Mouse (Mus musculus): Measurements from ENCODE around the gene Tmem79. TPM values are rescaled to one million over a fixed set of nuclear protein-coding genes. Genes with fewer than 3 reads are reported as not detected.
"Not testable (repeated sequence)": the region's sequence is repeated elsewhere in the genome, so short reads cannot be mapped to it uniquely, and the experiment has no call there.

The Tmem79 gene
- polyA plus RNA-seq, 1 experiment from 2014 or later: 9.5 TPM

- H3K27me3 ChIP-seq: peaks cover 13% of the 10 kb centered on the region
- peak; percentile 61; the same call in 1 of the 2 replicates for ATAC-seq (ENCODE audit: borderline replicate concordance, extremely low read depth, low FRiP score, low TSS enrichment)
- not testable (repeated sequence) for H3K9ac ChIP-seq, H3K36me3 ChIP-seq, H3K9me3 ChIP-seq, H3K27ac ChIP-seq
- WGBS: 9% methylated on average over 21 of the region's 22 CpGs
- peak overlapping the region; percentile 19; the same call in 1 of the 2 replicates for H3K4me3 ChIP-seq
- peaks cover 18% of the 10 kb centered on the region for H3K4me1 ChIP-seq
- peak overlapping the region; percentile 49; the same call in 1 of the 2 replicates for H3K4me2 ChIP-seq
Observed at GRCm38 (mm10) chr3:88366830-88367428, 31.0 kb upstream of the Tmem79 start.

GRCm38 (mm10) chr3:88365705-88366361 lies 29.9 kb upstream of the Tmem79 start:
- Histone ChIP-seq H3K4me2 (no peak overlapping the region), H3K9me3 (no peaks in the 10 kb centered on the region; the same call in 1 of the 2 replicates), H3K9ac (no peak overlapping the region), H3K4me3 (no peak overlapping the region), H3K27ac (no peak overlapping the region), H3K27me3 (peaks cover 13% of the 10 kb centered on the region), H3K36me3 (peaks cover 18% of the 10 kb centered on the region), H3K4me1 (peaks cover 18% of the 10 kb centered on the region)
- WGBS: 36% methylated on average over 34 of the region's 34 CpGs
- no peak for ATAC-seq (ENCODE audit: borderline replicate concordance, extremely low read depth, low FRiP score, low TSS enrichment)

- peaks cover 13% of the 10 kb centered on the region for H3K27me3 ChIP-seq
- H3K36me3 ChIP-seq: peaks cover 31% of the 10 kb centered on the region
- H3K9me3 ChIP-seq: no peaks in the 10 kb centered on the region
- no peak within 1 kb of the TSS for H3K9ac ChIP-seq
- peak; percentile 76 for ATAC-seq (ENCODE audit: borderline replicate concordance, extremely low read depth, low FRiP score, low TSS enrichment)
- 3% methylated on average over 16 of the region's 16 CpGs for WGBS
- H3K27ac ChIP-seq: peak within 1 kb of the TSS; percentile 35; the same call in 1 of the 2 replicates
- H3K4me2 ChIP-seq: peak within 1 kb of the TSS; percentile 49
- H3K4me3 ChIP-seq: peak within 1 kb of the TSS; percentile 26
- H3K4me1 ChIP-seq: peaks cover 18% of the 10 kb centered on the region
Observed at GRCm38 (mm10) chr3:88364337-88364736, 28.4 kb upstream of the Tmem79 start, which contains the start of gene Paqr6. TSS of gene Paqr6 (plus strand) at chr3:88364584.

GRCm38 (mm10) chr3:88363700-88364099 lies 27.8 kb upstream of the Tmem79 start:
- H3K27ac ChIP-seq: peak overlapping the region; percentile 35; the same call in 1 of the 2 replicates
- 49% methylated on average over 4 of the region's 4 CpGs for WGBS
- no peak overlapping the region for H3K4me2 ChIP-seq
- peaks cover 13% of the 10 kb centered on the region for H3K27me3 ChIP-seq
- H3K4me1 ChIP-seq: peaks cover 18% of the 10 kb centered on the region
- H3K4me3 ChIP-seq: no peak overlapping the region
- H3K36me3 ChIP-seq: peaks cover 37% of the 10 kb centered on the region
- H3K9me3 ChIP-seq: no peaks in the 10 kb centered on the region
- H3K9ac ChIP-seq: no peak overlapping the region
- 0 out of 2 replicates have a peak, but pooled peaks have one; percentile 3 for ATAC-seq (ENCODE audit: borderline replicate concordance, extremely low read depth, low FRiP score, low TSS enrichment)

- ATAC-seq (ENCODE audit: borderline replicate concordance, extremely low read depth, low FRiP score, low TSS enrichment): no peak
- Histone ChIP-seq H3K4me2 (no peak overlapping the region), H3K36me3 (peaks cover 55% of the 10 kb centered on the region), H3K9me3 (no peaks in the 10 kb centered on the region), H3K9ac (no peak overlapping the region), H3K27ac (no peak overlapping the region), H3K4me1 (peaks cover 15% of the 10 kb centered on the region), H3K27me3 (peaks cover 13% of the 10 kb centered on the region), H3K4me3 (no peak overlapping the region)
- WGBS: 84% methylated on average over 2 of the region's 2 CpGs
Observed at GRCm38 (mm10) chr3:88361612-88362313, 25.8 kb upstream of the Tmem79 start.

GRCm38 (mm10) chr3:88361096-88361495 lies 25.1 kb upstream of the Tmem79 start:
- no peak overlapping the region for H3K27ac ChIP-seq
- no peak for ATAC-seq (ENCODE audit: borderline replicate concordance, extremely low read depth, low FRiP score, low TSS enrichment)
- no peak overlapping the region for H3K4me3 ChIP-seq
- peaks cover 15% of the 10 kb centered on the region for H3K4me1 ChIP-seq
- WGBS: 64% methylated on average over 6 of the region's 6 CpGs
- H3K27me3 ChIP-seq: peaks cover 11% of the 10 kb centered on the region
- H3K4me2 ChIP-seq: no peak overlapping the region
- no peaks in the 10 kb centered on the region for H3K9me3 ChIP-seq
- peaks cover 62% of the 10 kb centered on the region for H3K36me3 ChIP-seq
- no peak overlapping the region for H3K9ac ChIP-seq

- peaks cover 15% of the 10 kb centered on the region for H3K4me1 ChIP-seq
- H3K4me2 ChIP-seq: no peak overlapping the region
- no peaks in the 10 kb centered on the region for H3K9me3 ChIP-seq
- H3K27ac ChIP-seq: no peak overlapping the region
- WGBS: 59% methylated on average over 3 of the region's 3 CpGs
- ATAC-seq (ENCODE audit: borderline replicate concordance, extremely low read depth, low FRiP score, low TSS enrichment): no peak
- no peak overlapping the region for H3K4me3 ChIP-seq
- H3K9ac ChIP-seq: no peak overlapping the region
- H3K36me3 ChIP-seq: peaks cover 73% of the 10 kb centered on the region
- H3K27me3 ChIP-seq: no peaks in the 10 kb centered on the region
Observed at GRCm38 (mm10) chr3:88359989-88360388, 24.0 kb upstream of the Tmem79 start.

GRCm38 (mm10) chr3:88359584-88359983 lies 23.6 kb upstream of the Tmem79 start:
- Histone ChIP-seq H3K9ac (no peak overlapping the region), H3K4me3 (no peak overlapping the region), H3K9me3 (no peaks in the 10 kb centered on the region), H3K36me3 (peaks cover 77% of the 10 kb centered on the region), H3K27me3 (no peaks in the 10 kb centered on the region), H3K27ac (no peak overlapping the region), H3K4me2 (no peak overlapping the region), H3K4me1 (peaks cover 10% of the 10 kb centered on the region)
- 72% methylated on average over 5 of the region's 5 CpGs for WGBS
- ATAC-seq (ENCODE audit: borderline replicate concordance, extremely low read depth, low FRiP score, low TSS enrichment): no peak

- Histone ChIP-seq H3K27me3 (no peaks in the 10 kb centered on the region), H3K4me2 (no peak overlapping the region), H3K9ac (no peak overlapping the region), H3K27ac (no peak overlapping the region), H3K4me3 (no peak overlapping the region), H3K36me3 (peaks cover 97% of the 10 kb centered on the region), H3K4me1 (no peaks in the 10 kb centered on the region), H3K9me3 (no peaks in the 10 kb centered on the region)
- 89% methylated on average over 8 of the region's 8 CpGs for WGBS
- ATAC-seq (ENCODE audit: borderline replicate concordance, extremely low read depth, low FRiP score, low TSS enrichment): no peak
Observed at GRCm38 (mm10) chr3:88354396-88355165, 18.6 kb upstream of the Tmem79 start.

- Histone ChIP-seq H3K9ac (no peak overlapping the region), H3K4me1 (no peaks in the 10 kb centered on the region), H3K36me3 (peaks cover 97% of the 10 kb centered on the region), H3K4me2 (no peak overlapping the region), H3K4me3 (no peak overlapping the region), H3K27ac (no peak overlapping the region), H3K9me3 (no peaks in the 10 kb centered on the region), H3K27me3 (no peaks in the 10 kb centered on the region)
- WGBS: 80% methylated on average over 9 of the region's 9 CpGs
- ATAC-seq (ENCODE audit: borderline replicate concordance, extremely low read depth, low FRiP score, low TSS enrichment): no peak
Observed at GRCm38 (mm10) chr3:88352907-88353306, 17.0 kb upstream of the Tmem79 start.

- H3K36me3 ChIP-seq: peaks cover 98% of the 10 kb centered on the region
- H3K27me3 ChIP-seq: no peaks in the 10 kb centered on the region
- 81% methylated on average over 13 of the region's 13 CpGs for WGBS
- H3K27ac ChIP-seq: no peak overlapping the region
- H3K9ac ChIP-seq: no peak overlapping the region
- no peaks in the 10 kb centered on the region for H3K4me1 ChIP-seq
- H3K9me3 ChIP-seq: no peaks in the 10 kb centered on the region
- ATAC-seq (ENCODE audit: borderline replicate concordance, extremely low read depth, low FRiP score, low TSS enrichment): no peak
- H3K4me2 ChIP-seq: no peak overlapping the region
- no peak overlapping the region for H3K4me3 ChIP-seq
Observed at GRCm38 (mm10) chr3:88350732-88351131, 14.8 kb upstream of the Tmem79 start.

All from lung, embryonic 15.5 days (tissue).